Mouse (Mus musculus): Measurements from ENCODE around the gene Igf2bp3.

GRCm38 (mm10) chr6:49115550-49115949 is 99.2 kb downstream of the Igf2bp3 start:
- TF ChIP-seq CTCF (IDR thresholded peaks at IDR 0.05; ENCODE audit: control insufficient read depth, insufficient read depth, insufficient read length) (no peak), MAX (IDR thresholded peaks at IDR 0.05) (no peak), USF1 (IDR thresholded peaks at IDR 0.05; ENCODE audit: low read depth) (no peak), FOSL1 (IDR thresholded peaks at IDR 0.05; ENCODE audit: insufficient read depth, low read length, poor library complexity, severe bottlenecking) (no peak), MYOD1 (IDR thresholded peaks at IDR 0.05; ENCODE audit: control insufficient read depth, insufficient read length, low read depth) (no peak)

Data from C2C12 (cell line).